Mouse (Mus musculus): ENCODE measurements around the gene Gm10447. TPM values are rescaled to one million over a fixed set of nuclear protein-coding genes. Genes with fewer than 3 reads are reported as not detected.

Gene Gm10447
- 0.12 and 0.23 TPM in 2 replicates for polyA plus RNA-seq (2015; fragmentation: Nextera tagmentation; extraction: Ambion mirVana)

- peak within 1 kb of the TSS; percentile 96 for H3K4me2 ChIP-seq (replicated peaks; ENCODE audit: low read depth)
- peak within 1 kb of the TSS; percentile 66; the same call in 1 of the 2 replicates for H3K27ac ChIP-seq (ENCODE audit: low read depth, low read length)
- peak within 1 kb of the TSS; percentile 61 for H3K4me3 ChIP-seq (ENCODE audit: low read depth, low read length)
- no peaks in the 10 kb centered on the region for H3K9me3 ChIP-seq (ENCODE audit: control insufficient read depth)
- H3K4me1 ChIP-seq (replicated peaks; ENCODE audit: control insufficient read depth, insufficient read depth, low read length): no peaks in the 10 kb centered on the region
- peak; percentile 73 for TF ChIP-seq CTCF (IDR thresholded peaks at IDR 0.05; ENCODE audit: low read depth)
- 4% methylated on average over 42 of the region's 42 CpGs for WGBS
- H3K36me3 ChIP-seq (ENCODE audit: control insufficient read depth, insufficient read depth): no peaks in the 10 kb centered on the region
- ATAC-seq: peak; percentile 66
- no peaks in the 10 kb centered on the region for H3K27me3 ChIP-seq (replicated peaks; ENCODE audit: control insufficient read depth, insufficient read depth, low read length)
- H3K9ac ChIP-seq (ENCODE audit: low read depth, low read length): peak within 1 kb of the TSS; percentile 80
Measured at GRCm38 (mm10) chr11:53456474-53457371, at the start of gene Gm10447, which contains the start of gene Shroom1. Gene Gm10447 (minus strand): TSS chr11:53457110. Gene Shroom1 (plus strand): TSS chr11:53457205.

GRCm38 (mm10) chr11:53505026-53505663 lies 48.2 kb upstream of the Gm10447 start:
- Histone ChIP-seq H3K9ac (ENCODE audit: low read depth, low read length) (no peak overlapping the region), H3K9me3 (ENCODE audit: control insufficient read depth) (no peaks in the 10 kb centered on the region)
- no peak for ATAC-seq

GRCm38 (mm10) chr11:53504376-53504775 lies 47.5 kb upstream of the Gm10447 start:
- no peaks in the 10 kb centered on the region for H3K27me3 ChIP-seq (replicated peaks; ENCODE audit: control insufficient read depth, insufficient read depth, low read length)
- no peak overlapping the region for H3K4me3 ChIP-seq (ENCODE audit: low read depth, low read length)
- no peaks in the 10 kb centered on the region for H3K36me3 ChIP-seq (ENCODE audit: control insufficient read depth, insufficient read depth)
- no peak overlapping the region for H3K27ac ChIP-seq (ENCODE audit: low read depth, low read length)
- no peak for TF ChIP-seq CTCF (IDR thresholded peaks at IDR 0.05; ENCODE audit: low read depth)
- no peak overlapping the region for H3K9ac ChIP-seq (ENCODE audit: low read depth, low read length)
- H3K4me2 ChIP-seq (replicated peaks; ENCODE audit: low read depth): no peak overlapping the region
- no peaks in the 10 kb centered on the region for H3K4me1 ChIP-seq (replicated peaks; ENCODE audit: control insufficient read depth, insufficient read depth, low read length)
- ATAC-seq: no peak
- WGBS: 81% methylated on average over 8 of the region's 8 CpGs
- no peaks in the 10 kb centered on the region for H3K9me3 ChIP-seq (ENCODE audit: control insufficient read depth)

More at GRCm38 (mm10) chr11:53505026-53505663, 48.2 kb upstream of the Gm10447 start:
- Histone ChIP-seq H3K4me1 (replicated peaks; ENCODE audit: control insufficient read depth, insufficient read depth, low read length) (no peaks in the 10 kb centered on the region), H3K27ac (ENCODE audit: low read depth, low read length) (no peak overlapping the region), H3K36me3 (ENCODE audit: control insufficient read depth, insufficient read depth) (no peaks in the 10 kb centered on the region), H3K4me3 (ENCODE audit: low read depth, low read length) (no peak overlapping the region), H3K27me3 (replicated peaks; ENCODE audit: control insufficient read depth, insufficient read depth, low read length) (no peaks in the 10 kb centered on the region), H3K4me2 (replicated peaks; ENCODE audit: low read depth) (no peak overlapping the region)
- 79% methylated on average over 5 of the region's 5 CpGs for WGBS
- no peak for TF ChIP-seq CTCF (IDR thresholded peaks at IDR 0.05; ENCODE audit: low read depth)

GRCm38 (mm10) chr11:53503738-53504137 lies 46.8 kb upstream of the Gm10447 start:
- no peak overlapping the region for H3K4me2 ChIP-seq (replicated peaks; ENCODE audit: low read depth)
- 66% methylated on average over 5 of the region's 5 CpGs for WGBS
- H3K9me3 ChIP-seq (ENCODE audit: control insufficient read depth): no peaks in the 10 kb centered on the region
- H3K36me3 ChIP-seq (ENCODE audit: control insufficient read depth, insufficient read depth): no peaks in the 10 kb centered on the region
- H3K9ac ChIP-seq (ENCODE audit: low read depth, low read length): no peak overlapping the region
- TF ChIP-seq CTCF (IDR thresholded peaks at IDR 0.05; ENCODE audit: low read depth): no peak
- H3K4me1 ChIP-seq (replicated peaks; ENCODE audit: control insufficient read depth, insufficient read depth, low read length): no peaks in the 10 kb centered on the region
- no peak for ATAC-seq
- H3K4me3 ChIP-seq (ENCODE audit: low read depth, low read length): no peak overlapping the region
- no peaks in the 10 kb centered on the region for H3K27me3 ChIP-seq (replicated peaks; ENCODE audit: control insufficient read depth, insufficient read depth, low read length)
- H3K27ac ChIP-seq (ENCODE audit: low read depth, low read length): no peak overlapping the region

- no peak overlapping the region for H3K4me3 ChIP-seq (ENCODE audit: low read depth, low read length)
- H3K9me3 ChIP-seq (ENCODE audit: control insufficient read depth): no peaks in the 10 kb centered on the region
- H3K9ac ChIP-seq (ENCODE audit: low read depth, low read length): no peak overlapping the region
- H3K27ac ChIP-seq (ENCODE audit: low read depth, low read length): no peak overlapping the region
- H3K36me3 ChIP-seq (ENCODE audit: control insufficient read depth, insufficient read depth): no peaks in the 10 kb centered on the region
- H3K4me2 ChIP-seq (replicated peaks; ENCODE audit: low read depth): no peak overlapping the region
- 84% methylated on average over 8 of the region's 8 CpGs for WGBS
- no peaks in the 10 kb centered on the region for H3K27me3 ChIP-seq (replicated peaks; ENCODE audit: control insufficient read depth, insufficient read depth, low read length)
- peak; percentile 38 for TF ChIP-seq CTCF (IDR thresholded peaks at IDR 0.05; ENCODE audit: low read depth)
- H3K4me1 ChIP-seq (replicated peaks; ENCODE audit: control insufficient read depth, insufficient read depth, low read length): no peaks in the 10 kb centered on the region
- no peak for ATAC-seq
Measured at GRCm38 (mm10) chr11:53502039-53502765, 45.3 kb upstream of the Gm10447 start.

GRCm38 (mm10) chr11:53500569-53500968 lies 43.7 kb upstream of the Gm10447 start:
- Histone ChIP-seq H3K27ac (ENCODE audit: low read depth, low read length) (no peak overlapping the region), H3K36me3 (ENCODE audit: control insufficient read depth, insufficient read depth) (no peaks in the 10 kb centered on the region), H3K4me2 (replicated peaks; ENCODE audit: low read depth) (no peak overlapping the region), H3K4me1 (replicated peaks; ENCODE audit: control insufficient read depth, insufficient read depth, low read length) (no peaks in the 10 kb centered on the region), H3K9me3 (ENCODE audit: control insufficient read depth) (no peaks in the 10 kb centered on the region), H3K4me3 (ENCODE audit: low read depth, low read length) (no peak overlapping the region), H3K9ac (ENCODE audit: low read depth, low read length) (no peak overlapping the region), H3K27me3 (replicated peaks; ENCODE audit: control insufficient read depth, insufficient read depth, low read length) (no peaks in the 10 kb centered on the region)
- 7% methylated on average over 11 of the region's 11 CpGs for WGBS
- peak; percentile 51; the same call in 1 of the 2 replicates for ATAC-seq
- no peak for TF ChIP-seq CTCF (IDR thresholded peaks at IDR 0.05; ENCODE audit: low read depth)
